Mouse (Mus musculus) neural tube, embryonic 11.5 days (tissue): ENCODE measurements around the gene Mllt10. TPM values are rescaled to one million over a fixed set of nuclear protein-coding genes. Genes with fewer than 3 reads are reported as not detected.

Experiments
- ATAC-seq: fragments of 200-750 bp; cut with Nextera tagmentation; 2 replicates; pipeline ENCODE4 v1.8.0; 2017; ENCODE audit warnings: moderate number of reproducible peaks, mild to moderate bottlenecking, moderate TSS enrichment, moderate library complexity; ENCODE audit not compliant: insufficient read depth, low FRiP score, low TSS enrichment
- DNase-seq: peaks from one replicate; pipeline ENCODE4 v3.0.0-alpha.2; 2015; ENCODE audit warnings: low spot score
- H3K27ac ChIP-seq: fragments of 300-500 bp; sonication (generic); 2 replicates; pipeline ENCODE4 v1.5.1; 2014; ENCODE audit warnings: low read depth, mild to moderate bottlenecking, low read length
- H3K27me3 ChIP-seq: fragments of 300-500 bp; sonication (generic); 2 replicates; pipeline ENCODE4 v1.6.1; 2014; ENCODE audit warnings: mild to moderate bottlenecking, low read length, mixed read lengths; ENCODE audit not compliant: control insufficient read depth, insufficient read depth
- H3K36me3 ChIP-seq: fragments of 300-500 bp; sonication (generic); 2 replicates; pipeline ENCODE4 v1.6.1; 2014; ENCODE audit warnings: mild to moderate bottlenecking, low read length, moderate library complexity, mixed read lengths; ENCODE audit not compliant: control insufficient read depth, insufficient read depth
- H3K4me1 ChIP-seq: fragments of 300-500 bp; sonication (generic); 2 replicates; pipeline ENCODE4 v1.6.1; 2014; ENCODE audit warnings: low read length, mixed read lengths; ENCODE audit not compliant: control insufficient read depth, insufficient read depth
- H3K4me2 ChIP-seq: fragments of 300-500 bp; sonication (generic); 2 replicates; pipeline ENCODE4 v1.6.1; 2014; ENCODE audit warnings: low read depth, mild to moderate bottlenecking, moderate library complexity
- H3K4me3 ChIP-seq: fragments of 300-500 bp; sonication (generic); 2 replicates; pipeline ENCODE4 v1.5.1; 2014; ENCODE audit warnings: low read depth, low read length
- H3K9ac ChIP-seq: fragments of 300-500 bp; sonication (generic); 2 replicates; pipeline ENCODE4 v1.6.1; 2014; ENCODE audit warnings: mild to moderate bottlenecking, low read length
- H3K9me3 ChIP-seq: fragments of 300-500 bp; sonication (generic); 2 replicates; pipeline ENCODE4 v1.6.1; 2016; ENCODE audit warnings: low read length; ENCODE audit not compliant: control insufficient read depth
- WGBS: fragments of 180-500 bp; shearing (Covaris S2); extraction: QIAGEN DNeasy Blood & Tissue Kit; methylation state at CpG from one replicate; pipeline ENCODE4 v1.1.7; 2014; 5-methylcytosine and 5-hydroxymethylcytosine counted together
- polyA plus RNA-seq: library from polyadenylated mRNA; unstranded; fragments of >200 nt; fragmentation: Nextera tagmentation; extraction: Ambion mirVana; gene quantifications from 2 replicates; pipeline ENCODE4 v1.2.1, GENCODE M21; 2014

The Mllt10 gene
- polyA plus RNA-seq, 1 experiment from 2014 or later: 39.4 TPM

DNA sequence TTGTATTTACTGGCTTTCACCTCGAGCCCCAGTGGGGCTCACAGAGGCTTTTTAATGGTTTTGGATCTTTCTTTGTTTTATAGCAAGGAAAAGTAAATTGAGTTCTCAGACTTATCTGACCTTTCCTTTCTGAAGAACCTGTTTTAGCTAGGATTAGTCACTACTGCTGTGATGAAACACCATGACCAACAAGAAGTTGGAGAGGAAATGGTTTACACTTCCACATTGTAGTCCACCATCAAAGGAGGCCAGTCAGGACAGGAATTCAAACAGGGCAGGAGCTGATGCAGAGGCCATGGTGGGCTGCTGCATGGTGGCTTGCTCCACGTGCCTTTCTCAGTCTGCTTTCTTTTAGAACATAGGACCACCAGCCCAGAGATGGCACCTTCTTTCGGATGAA, 121.2 kb downstream of the Mllt10 start:
- ATAC-seq: no peak
- no peak overlapping the region for H3K9ac ChIP-seq
- DNase-seq: no peak
- no peaks in the 10 kb centered on the region for H3K27me3 ChIP-seq
- no peak overlapping the region for H3K27ac ChIP-seq
- H3K4me2 ChIP-seq: no peak overlapping the region
- no peak overlapping the region for H3K4me3 ChIP-seq
- H3K36me3 ChIP-seq: no peaks in the 10 kb centered on the region; the same call in 1 of the 2 replicates
- H3K9me3 ChIP-seq: no peaks in the 10 kb centered on the region
- no peaks in the 10 kb centered on the region for H3K4me1 ChIP-seq
- WGBS: 89% methylated on average over 3 of the region's 3 CpGs

DNA sequence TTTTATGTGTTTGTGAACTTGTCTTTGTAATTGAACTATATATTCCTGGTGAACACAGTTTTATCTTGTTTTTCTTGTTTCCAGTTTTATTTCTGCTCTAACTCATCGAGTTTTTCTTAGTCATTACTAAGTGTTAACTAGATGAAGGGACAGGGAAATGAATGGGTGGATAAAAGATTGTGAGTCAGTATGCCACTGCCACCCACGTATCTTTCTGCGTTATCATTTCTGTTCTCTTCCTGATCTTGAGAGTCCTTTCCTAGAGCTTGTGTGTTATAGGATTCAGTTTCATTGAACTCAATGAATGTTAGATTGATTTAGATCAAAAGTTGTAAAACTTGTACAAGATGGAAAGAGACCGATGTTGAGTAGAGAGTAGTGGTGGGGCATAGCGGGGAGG, 125.3 kb downstream of the Mllt10 start:
- Histone ChIP-seq H3K9ac (no peak overlapping the region), H3K36me3 (peaks cover 6% of the 10 kb centered on the region; the same call in 1 of the 2 replicates), H3K27me3 (no peaks in the 10 kb centered on the region), H3K4me3 (no peak overlapping the region), H3K27ac (no peak overlapping the region), H3K4me1 (no peaks in the 10 kb centered on the region), H3K4me2 (no peak overlapping the region), H3K9me3 (no peaks in the 10 kb centered on the region)
- ATAC-seq (no peak), DNase-seq (no peak)
- WGBS: 94% methylated on average over 5 of the region's 5 CpGs

DNA sequence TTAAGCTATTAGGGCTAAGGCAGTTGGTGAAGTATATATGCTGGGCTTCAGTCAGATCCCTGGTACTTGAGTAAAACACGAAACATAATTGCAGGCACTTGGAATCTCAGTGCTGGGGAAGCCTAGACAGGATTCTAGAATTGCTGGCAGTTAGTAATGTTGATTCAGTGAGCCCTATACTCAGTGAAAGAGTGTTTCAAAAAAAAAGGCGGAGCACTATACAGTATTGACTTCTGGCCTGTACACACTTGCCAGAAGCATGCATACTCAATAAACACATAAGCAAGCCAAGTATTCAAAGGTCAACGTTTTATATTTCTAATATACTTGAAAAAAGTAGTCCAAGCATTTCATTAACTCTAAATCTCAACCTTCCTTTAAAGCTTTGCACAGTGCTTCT, 126.6 kb downstream of the Mllt10 start:
- Histone ChIP-seq H3K36me3 (peaks cover 6% of the 10 kb centered on the region; the same call in 1 of the 2 replicates), H3K27ac (no peak overlapping the region)
- 94% methylated on average over 3 of the region's 3 CpGs for WGBS

DNA sequence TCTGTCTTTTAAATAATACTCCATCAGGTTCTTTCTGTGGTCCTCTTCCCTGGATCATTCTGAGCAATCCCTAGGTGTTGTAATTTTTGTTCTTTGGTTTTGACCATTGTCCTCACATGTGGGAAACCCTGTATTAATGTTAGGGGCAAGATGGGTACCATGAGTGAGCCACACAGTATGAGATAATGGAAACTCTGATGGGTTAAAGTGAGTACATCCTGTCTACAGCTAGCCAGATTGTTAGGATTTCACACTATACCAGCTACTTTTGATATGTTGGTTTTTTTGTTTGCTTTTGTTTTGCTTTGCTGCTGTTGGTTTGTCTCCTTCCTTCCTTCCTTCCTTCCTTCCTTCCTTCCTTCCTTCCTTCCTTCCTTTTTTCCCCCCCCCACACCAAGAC, 128.0 kb downstream of the Mllt10 start:
- Histone ChIP-seq H3K9ac (no peak overlapping the region), H3K36me3 (peaks cover 8% of the 10 kb centered on the region; the same call in 1 of the 2 replicates), H3K4me2 (no peak overlapping the region), H3K27me3 (no peaks in the 10 kb centered on the region), H3K9me3 (no peaks in the 10 kb centered on the region), H3K27ac (no peak overlapping the region), H3K4me1 (no peaks in the 10 kb centered on the region), H3K4me3 (no peak overlapping the region)
- ATAC-seq: no peak
- no peak for DNase-seq

More for the DNA sequence above, 126.6 kb downstream of the Mllt10 start:
- no peak overlapping the region for H3K4me2 ChIP-seq
- no peaks in the 10 kb centered on the region for H3K9me3 ChIP-seq
- no peak for DNase-seq
- no peak overlapping the region for H3K9ac ChIP-seq
- no peaks in the 10 kb centered on the region for H3K4me1 ChIP-seq
- no peak for ATAC-seq
- no peak overlapping the region for H3K4me3 ChIP-seq
- H3K27me3 ChIP-seq: no peaks in the 10 kb centered on the region

DNA sequence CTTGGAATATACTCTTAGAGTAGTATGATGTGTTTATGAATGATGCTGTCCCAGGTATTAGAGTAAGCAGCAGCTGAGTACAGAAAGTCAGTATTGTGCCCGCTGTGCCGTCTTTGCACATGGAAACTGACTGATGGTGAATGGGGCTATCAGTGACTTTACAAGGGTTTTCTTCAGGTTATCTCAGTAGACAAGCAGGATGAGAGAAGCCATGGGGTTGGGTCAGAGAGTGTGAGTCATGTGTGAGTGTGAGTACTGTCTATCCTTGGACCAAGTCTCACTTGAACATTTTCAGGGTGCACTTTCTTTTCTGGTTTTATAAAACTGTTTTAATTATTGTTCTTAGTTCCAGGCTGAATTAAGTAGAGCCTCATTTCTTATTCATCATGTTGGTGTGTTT, 133.3 kb downstream of the Mllt10 start:
- Histone ChIP-seq H3K4me1 (no peaks in the 10 kb centered on the region), H3K27me3 (no peaks in the 10 kb centered on the region), H3K9ac (no peak overlapping the region), H3K4me2 (no peak overlapping the region), H3K4me3 (no peak overlapping the region), H3K9me3 (no peaks in the 10 kb centered on the region), H3K36me3 (peaks cover 8% of the 10 kb centered on the region; the same call in 1 of the 2 replicates), H3K27ac (no peak overlapping the region)
- ATAC-seq (no peak), DNase-seq (no peak)
- 92% methylated on average over 2 of the region's 2 CpGs for WGBS

DNA sequence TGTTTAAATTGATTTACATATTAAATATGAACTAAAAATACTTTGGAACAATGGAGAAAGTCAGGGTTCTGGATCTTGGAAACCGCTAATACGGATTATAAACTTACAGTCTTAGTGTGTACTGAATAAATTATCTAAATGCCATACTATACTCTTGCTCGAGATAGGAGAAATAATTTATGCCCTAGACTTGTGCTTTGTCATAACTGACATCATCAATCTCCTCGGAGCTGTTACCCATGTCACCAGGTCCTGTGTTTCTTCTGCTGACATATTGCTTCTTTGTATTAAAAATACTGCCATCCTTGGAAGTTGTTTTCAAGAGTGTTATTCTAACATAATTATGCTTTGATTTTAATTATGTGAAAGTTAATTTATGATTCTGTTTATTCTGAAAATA, 140.2 kb downstream of the Mllt10 start:
- H3K36me3 ChIP-seq: peaks cover 2% of the 10 kb centered on the region; the same call in 1 of the 2 replicates
- H3K9ac ChIP-seq: no peak overlapping the region
- WGBS: 89% methylated on average over 4 of the region's 4 CpGs
- H3K27ac ChIP-seq: no peak overlapping the region
- DNase-seq: no peak
- no peak overlapping the region for H3K4me2 ChIP-seq
- H3K4me3 ChIP-seq: no peak overlapping the region
- H3K27me3 ChIP-seq: no peaks in the 10 kb centered on the region
- no peaks in the 10 kb centered on the region for H3K9me3 ChIP-seq
- no peak for ATAC-seq
- H3K4me1 ChIP-seq: no peaks in the 10 kb centered on the region

DNA sequence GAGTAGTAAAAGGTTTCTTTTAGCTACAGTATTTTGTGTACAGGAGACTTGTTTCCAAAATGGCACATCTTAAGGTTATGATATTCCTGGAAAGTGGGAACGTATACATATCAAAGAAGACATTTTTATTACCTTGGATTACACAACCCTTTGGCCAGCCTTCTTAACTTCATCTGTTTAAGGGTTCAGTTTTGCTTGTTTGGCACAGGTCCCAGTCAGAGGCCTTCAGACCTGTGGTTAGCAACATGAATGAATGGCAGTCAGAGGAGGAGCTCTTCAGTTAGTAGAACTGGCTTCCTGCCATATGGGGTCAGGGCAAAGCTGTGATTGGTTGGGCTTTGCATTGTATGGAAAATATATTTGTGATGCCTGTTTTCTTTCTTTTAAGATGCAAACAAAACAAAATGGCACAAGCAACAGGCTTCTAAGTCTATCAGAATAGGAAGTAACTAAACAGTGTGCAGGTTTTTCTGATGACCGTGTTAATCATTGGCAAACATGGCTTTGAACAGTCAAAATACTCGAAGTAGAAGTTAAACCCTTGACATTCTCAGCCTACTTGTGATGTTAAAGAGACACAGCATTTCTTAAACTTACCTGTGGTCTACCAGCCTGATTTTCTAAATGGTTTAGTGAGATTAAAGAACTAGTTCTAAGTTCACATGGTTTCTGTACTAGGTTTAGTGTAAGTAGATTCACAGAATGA, 140.8 kb downstream of the Mllt10 start:
- H3K9ac ChIP-seq: no peak overlapping the region
- ATAC-seq (no peak), DNase-seq (no peak)
- H3K9me3 ChIP-seq: no peaks in the 10 kb centered on the region
- WGBS: 91% methylated on average over 3 of the region's 3 CpGs
- H3K4me3 ChIP-seq: no peak overlapping the region
- no peak overlapping the region for H3K4me2 ChIP-seq
- no peaks in the 10 kb centered on the region for H3K4me1 ChIP-seq
- H3K36me3 ChIP-seq: peaks cover 2% of the 10 kb centered on the region; the same call in 1 of the 2 replicates
- no peak overlapping the region for H3K27ac ChIP-seq
- no peaks in the 10 kb centered on the region for H3K27me3 ChIP-seq

DNA sequence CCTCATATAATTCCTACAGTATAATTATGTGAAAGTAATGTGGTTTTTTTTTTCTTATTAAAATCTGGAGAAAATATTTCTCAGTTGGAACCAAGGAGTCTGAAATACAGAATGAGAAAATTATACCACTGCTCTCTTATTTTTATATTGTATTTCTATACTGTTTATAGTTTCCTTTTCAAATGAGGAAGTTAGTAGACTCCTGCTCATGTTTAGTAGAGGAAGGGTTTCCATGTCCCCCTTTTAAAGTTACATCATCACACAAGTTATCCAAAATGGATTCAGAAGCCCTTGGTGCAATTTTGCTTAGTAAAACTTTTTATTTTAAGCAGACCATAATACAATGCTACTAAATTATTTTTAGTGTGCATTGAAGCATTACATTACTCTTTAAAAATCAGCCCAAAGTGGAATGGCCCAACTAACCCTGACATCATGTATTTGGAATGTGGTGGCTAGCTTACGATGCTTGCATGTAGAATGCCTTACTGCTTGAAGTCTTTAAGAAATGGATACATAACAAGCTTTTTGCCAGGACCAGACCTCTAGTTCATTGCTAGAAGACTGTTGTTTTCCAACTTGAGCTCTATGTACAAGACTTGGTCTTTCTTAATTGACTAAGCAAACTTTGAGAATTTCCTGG, 146.9 kb downstream of the Mllt10 start:
- 97% methylated on average over 1 of the region's 1 CpGs for WGBS
- peaks cover 6% of the 10 kb centered on the region for H3K36me3 ChIP-seq

DNA sequence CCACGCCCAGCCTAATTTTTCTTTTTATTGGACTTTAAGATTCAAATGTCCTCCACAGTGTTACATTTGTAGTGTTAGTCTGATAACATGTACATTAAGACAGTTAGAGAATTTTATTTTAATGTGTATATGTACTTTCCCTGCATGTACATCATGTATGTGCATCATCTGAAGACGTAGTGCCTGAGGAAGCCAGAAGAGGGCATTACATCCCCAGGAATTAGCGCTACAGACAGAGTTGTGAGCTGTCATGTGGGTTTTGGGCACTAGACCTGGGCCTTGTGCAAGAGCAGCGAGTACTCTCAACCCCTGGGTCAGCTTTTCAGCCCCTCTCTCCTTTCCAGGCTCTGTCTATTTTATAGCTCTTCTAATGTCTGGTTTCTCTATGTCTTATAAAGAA, 147.9 kb downstream of the Mllt10 start:
- peaks cover 6% of the 10 kb centered on the region for H3K36me3 ChIP-seq
- no peak for ATAC-seq

More for the DNA sequence above, 146.9 kb downstream of the Mllt10 start:
- DNase-seq: no peak
- no peak overlapping the region for H3K9ac ChIP-seq
- H3K4me2 ChIP-seq: no peak overlapping the region
- H3K27ac ChIP-seq: no peak overlapping the region
- ATAC-seq: no peak
- no peaks in the 10 kb centered on the region for H3K4me1 ChIP-seq
- no peaks in the 10 kb centered on the region for H3K9me3 ChIP-seq
- H3K27me3 ChIP-seq: no peaks in the 10 kb centered on the region
- H3K4me3 ChIP-seq: no peak overlapping the region

More for the DNA sequence above, 147.9 kb downstream of the Mllt10 start:
- WGBS: 93% methylated on average over 4 of the region's 4 CpGs
- Histone ChIP-seq H3K27me3 (no peaks in the 10 kb centered on the region), H3K9ac (no peak overlapping the region), H3K4me2 (no peak overlapping the region), H3K27ac (no peak overlapping the region), H3K9me3 (no peaks in the 10 kb centered on the region), H3K4me1 (no peaks in the 10 kb centered on the region), H3K4me3 (no peak overlapping the region)
- no peak for DNase-seq
